Mouse (Mus musculus) heart, embryonic 16.5 days (tissue): ENCODE data around the gene Gm43302. TPM values are rescaled to one million over a fixed set of nuclear protein-coding genes. Genes with fewer than 3 reads are reported as not detected.
A peak's percentile ranks its signal among the peaks of the same experiment; 100 is the strongest.
"Not testable (repeated sequence)": the region's sequence is repeated elsewhere in the genome, so short reads cannot be mapped to it uniquely, and the experiment has no call there.

ENCODE experiments used
- ATAC-seq: fragments of 200-750 bp; cut with Nextera tagmentation; replicated peaks from 2 replicates; pipeline ENCODE4 v1.8.0; 2017; ENCODE audit warnings: moderate number of reproducible peaks; ENCODE audit not compliant: insufficient read depth, low FRiP score; ENCODE audit errors: extremely low read depth
- H3K27ac ChIP-seq: fragments of 300-500 bp; sonication (generic); 2 replicates; pipeline ENCODE4 v1.5.1; 2014; ENCODE audit warnings: mild to moderate bottlenecking, low read length, control low read depth, moderate library complexity
- H3K27me3 ChIP-seq: fragments of 300-500 bp; sonication (generic); 2 replicates; pipeline ENCODE4 v1.6.1; 2014; ENCODE audit warnings: low read length, mixed read lengths; ENCODE audit not compliant: control insufficient read depth, insufficient read depth
- H3K36me3 ChIP-seq: fragments of 300-500 bp; sonication (generic); 2 replicates; pipeline ENCODE4 v1.6.1; 2014; ENCODE audit not compliant: control insufficient read depth, insufficient read depth
- H3K4me1 ChIP-seq: fragments of 300-500 bp; sonication (generic); 2 replicates; pipeline ENCODE4 v1.6.1; 2014; ENCODE audit warnings: low read length, mixed read lengths; ENCODE audit not compliant: control insufficient read depth, insufficient read depth
- H3K4me2 ChIP-seq: fragments of 300-500 bp; sonication (generic); 2 replicates; pipeline ENCODE4 v1.6.1; 2014; ENCODE audit warnings: low read depth, mild to moderate bottlenecking, control low read depth, low read length
- H3K4me3 ChIP-seq: fragments of 300-500 bp; sonication (generic); 2 replicates; pipeline ENCODE4 v1.5.1; 2014; ENCODE audit warnings: mild to moderate bottlenecking, control low read depth, low read length
- H3K9ac ChIP-seq: fragments of 300-500 bp; sonication (generic); 2 replicates; pipeline ENCODE4 v1.6.1; 2014; ENCODE audit warnings: low read length, control low read depth
- H3K9me3 ChIP-seq: fragments of 300-500 bp; sonication (generic); replicated peaks from 2 replicates; pipeline ENCODE4 v1.6.1; 2016; ENCODE audit warnings: low read length; ENCODE audit not compliant: control insufficient read depth
- WGBS: fragments of 180-500 bp; shearing (Covaris S2); extraction: QIAGEN DNeasy Blood & Tissue Kit; methylation state at CpG from one replicate; pipeline ENCODE4 v1.1.7; 2014; 5-methylcytosine and 5-hydroxymethylcytosine counted together
- polyA plus RNA-seq: library from polyadenylated mRNA; unstranded; fragments of >200 nt; fragmentation: Nextera tagmentation; extraction: Ambion mirVana; gene quantifications from 2 replicates; pipeline ENCODE4 v1.2.1, GENCODE M21; 2015

The Gm43302 gene
- polyA plus RNA-seq, 1 experiment from 2014 or later, result not detected

DNA sequence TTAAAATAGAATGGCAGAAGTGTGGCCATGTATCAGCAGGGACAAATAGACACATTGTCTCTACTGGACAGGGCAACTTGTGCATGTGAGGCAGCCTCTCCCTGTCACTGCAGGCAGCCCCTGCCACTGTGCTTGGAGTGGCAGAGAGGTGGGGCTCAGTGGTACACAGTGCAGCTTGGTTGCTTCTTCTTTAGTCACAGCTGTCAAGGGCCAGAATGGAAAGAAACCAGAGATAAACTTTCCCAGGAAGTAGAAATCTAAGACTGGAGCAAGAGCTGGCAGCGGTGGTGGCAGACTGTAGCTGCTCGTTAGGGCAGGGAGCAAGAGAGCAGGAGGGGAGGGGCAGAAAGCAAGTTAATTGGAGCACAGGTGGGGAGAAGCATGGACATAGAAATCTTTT is 8.0 kb upstream of the Gm43302 start:
- H3K27ac ChIP-seq, result peak overlapping the region; percentile 78
- H3K4me3 ChIP-seq, result no peak overlapping the region
- H3K9me3 ChIP-seq, result no peaks in the 10 kb centered on the region
- peak; percentile 97 for ATAC-seq
- H3K36me3 ChIP-seq, result no peaks in the 10 kb centered on the region
- H3K9ac ChIP-seq, result no peak overlapping the region
- no peak overlapping the region for H3K4me2 ChIP-seq
- 14% methylated on average over 2 of the region's 2 CpGs for WGBS
- no peaks in the 10 kb centered on the region for H3K27me3 ChIP-seq
- peaks cover 13% of the 10 kb centered on the region for H3K4me1 ChIP-seq

DNA sequence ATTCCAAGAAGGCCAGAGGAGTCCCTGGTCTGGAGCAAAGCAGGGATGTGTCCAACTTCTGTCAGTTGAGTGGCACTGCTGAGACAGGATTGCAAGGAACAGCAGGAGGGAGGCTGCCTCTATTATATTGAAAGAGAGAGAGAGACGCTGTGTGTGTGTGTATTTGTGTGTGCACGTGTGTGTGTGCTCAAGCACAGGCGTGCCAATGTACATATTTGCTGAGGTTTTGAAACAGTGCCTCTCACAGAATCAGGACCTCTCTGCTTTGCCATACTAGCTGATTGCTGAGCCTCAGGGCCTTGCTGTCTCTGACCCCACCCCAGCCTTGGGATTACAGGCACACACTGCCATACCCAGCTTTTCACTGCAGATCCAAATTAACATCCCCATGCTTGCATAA is 2.3 kb upstream of the Gm43302 start:
- Histone ChIP-seq H3K4me3 (no peak overlapping the region), H3K4me1 (peaks cover 5% of the 10 kb centered on the region; the same call in 1 of the 2 replicates), H3K9me3 (no peaks in the 10 kb centered on the region), H3K4me2 (no peak overlapping the region), H3K27me3 (no peaks in the 10 kb centered on the region), H3K27ac (no peak overlapping the region), H3K9ac (no peak overlapping the region), H3K36me3 (no peaks in the 10 kb centered on the region)
- 83% methylated on average over 3 of the region's 3 CpGs for WGBS
- ATAC-seq, result no peak

DNA sequence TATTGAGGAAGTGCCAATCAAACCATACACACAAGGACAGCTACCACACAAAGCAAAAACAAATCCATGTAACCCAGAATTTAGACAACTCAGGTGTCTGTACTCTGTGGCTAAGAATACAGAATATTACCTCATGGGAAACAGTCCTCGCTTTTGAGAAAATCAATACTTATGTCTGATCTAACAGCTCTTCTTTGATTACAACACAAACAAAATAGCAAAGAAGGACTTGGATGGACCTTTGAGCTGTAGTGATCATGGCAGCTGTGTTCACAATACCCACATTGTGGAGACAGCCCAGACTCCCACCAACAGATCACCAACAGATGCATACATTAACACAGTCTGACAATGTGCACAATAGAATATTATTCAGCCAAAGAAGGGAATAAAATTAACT is 1.0 kb downstream of the Gm43302 start:
- H3K4me3 ChIP-seq, result no peak overlapping the region
- H3K27me3 ChIP-seq, result no peaks in the 10 kb centered on the region
- H3K4me1 ChIP-seq, result peaks cover 5% of the 10 kb centered on the region; the same call in 1 of the 2 replicates
- 91% methylated on average over 1 of the region's 1 CpGs for WGBS
- no peak overlapping the region for H3K4me2 ChIP-seq
- no peak overlapping the region for H3K9ac ChIP-seq
- H3K27ac ChIP-seq, result no peak overlapping the region
- no peaks in the 10 kb centered on the region for H3K9me3 ChIP-seq
- no peak for ATAC-seq
- no peaks in the 10 kb centered on the region for H3K36me3 ChIP-seq

DNA sequence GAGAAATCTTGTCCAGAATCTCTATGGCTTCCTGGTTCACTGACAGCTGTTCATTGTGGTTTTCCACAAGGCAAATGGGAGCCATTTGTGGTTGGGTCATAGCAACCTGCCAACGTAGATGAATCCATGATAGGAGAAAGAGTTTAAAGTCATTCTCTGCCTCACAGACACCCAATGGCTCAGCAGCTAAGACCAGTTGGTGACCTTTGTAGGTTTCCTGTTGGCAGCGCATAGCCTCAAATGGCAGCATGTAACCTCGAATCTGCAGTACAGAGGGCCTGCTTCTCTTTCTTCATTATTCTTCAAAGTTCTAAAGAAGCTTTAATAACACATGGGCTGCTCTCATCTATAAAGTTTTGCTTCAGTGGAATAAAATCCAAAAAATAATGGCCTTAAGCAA is 2.6 kb downstream of the Gm43302 start:
- not testable (repeated sequence) for H3K9ac ChIP-seq, H3K4me2 ChIP-seq, H3K27ac ChIP-seq, H3K4me1 ChIP-seq, H3K36me3 ChIP-seq, ATAC-seq, H3K4me3 ChIP-seq, H3K27me3 ChIP-seq, H3K9me3 ChIP-seq
- 84% methylated on average over 3 of the region's 3 CpGs for WGBS

DNA sequence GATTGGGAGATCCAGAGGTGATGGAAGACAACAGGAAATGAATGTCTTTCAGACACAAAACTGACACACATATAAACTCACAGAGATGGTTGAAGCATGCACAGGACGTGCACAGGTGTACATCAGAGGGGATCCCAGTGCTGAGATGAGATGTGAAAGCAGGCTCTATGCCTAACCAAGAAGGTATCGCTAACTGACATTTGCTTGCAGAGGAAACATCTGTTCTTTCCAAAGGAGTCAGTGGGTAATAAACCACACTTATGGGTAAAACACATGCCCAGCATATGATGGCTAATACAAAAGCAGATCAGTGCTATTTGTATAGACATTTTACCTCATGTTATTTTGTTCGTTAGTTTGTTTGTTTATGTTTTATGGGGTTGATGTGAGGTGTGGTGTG is 32.8 kb downstream of the Gm43302 start:
- not testable (repeated sequence) for H3K9ac ChIP-seq, H3K4me1 ChIP-seq

DNA sequence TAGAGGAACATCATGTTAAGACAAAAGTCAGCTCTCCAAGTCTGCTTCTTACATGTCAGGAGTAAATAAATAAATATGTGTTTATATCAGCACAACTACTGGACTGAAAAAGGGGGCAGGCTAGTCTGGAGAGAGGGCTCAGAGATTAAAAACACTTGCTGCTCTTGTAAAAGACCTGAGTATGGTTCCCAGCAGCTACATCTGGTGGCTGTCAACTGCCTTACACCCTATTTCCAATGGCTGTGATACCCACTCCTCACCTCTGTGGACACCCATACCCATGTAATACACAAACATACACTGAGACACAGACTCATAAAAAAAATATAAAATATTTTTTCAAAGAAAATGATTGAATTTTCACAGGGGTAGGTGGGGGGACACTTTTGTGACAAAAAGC is 41.0 kb downstream of the Gm43302 start:
- Histone ChIP-seq H3K9ac (no peak overlapping the region), H3K4me2 (no peak overlapping the region), H3K27me3 (no peaks in the 10 kb centered on the region), H3K36me3 (no peaks in the 10 kb centered on the region), H3K9me3 (no peaks in the 10 kb centered on the region), H3K4me3 (no peak overlapping the region), H3K27ac (no peak overlapping the region), H3K4me1 (no peaks in the 10 kb centered on the region)
- 0 out of 2 replicates have a peak, but pooled peaks have one; percentile 18 for ATAC-seq

More for the DNA sequence above, 32.8 kb downstream of the Gm43302 start:
- H3K36me3 ChIP-seq, H3K27ac ChIP-seq, H3K27me3 ChIP-seq, H3K9me3 ChIP-seq, H3K4me3 ChIP-seq, H3K4me2 ChIP-seq: not testable (repeated sequence)
- WGBS, result no CpG with 5 or more reads among the region's 3 CpGs
- peak; percentile 49; the same call in 1 of the 2 replicates for ATAC-seq

DNA sequence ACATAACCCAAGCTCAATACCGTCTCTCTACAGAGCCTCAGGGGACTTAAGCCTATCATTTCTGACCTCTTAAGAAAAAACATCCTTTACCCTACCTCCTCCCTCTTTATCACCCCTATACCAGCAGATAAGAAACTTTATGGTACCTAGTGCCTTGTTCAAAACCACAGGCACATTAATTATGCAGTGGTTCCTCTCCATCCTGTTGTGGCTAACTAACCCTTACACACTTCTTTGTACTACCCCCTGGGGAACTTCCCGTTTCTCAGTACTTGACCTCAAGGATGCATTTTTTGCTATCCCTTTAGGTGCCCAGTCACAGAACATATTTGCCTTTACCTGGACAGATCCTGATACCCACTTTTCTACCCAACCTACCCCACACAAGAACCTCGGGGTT is 48.8 kb downstream of the Gm43302 start:
- H3K27me3 ChIP-seq, H3K4me2 ChIP-seq, H3K4me1 ChIP-seq, H3K27ac ChIP-seq, H3K9ac ChIP-seq, ATAC-seq, H3K36me3 ChIP-seq, H3K9me3 ChIP-seq, H3K4me3 ChIP-seq: not testable (repeated sequence)
- WGBS, result 75% methylated on average over 3 of the region's 3 CpGs

DNA sequence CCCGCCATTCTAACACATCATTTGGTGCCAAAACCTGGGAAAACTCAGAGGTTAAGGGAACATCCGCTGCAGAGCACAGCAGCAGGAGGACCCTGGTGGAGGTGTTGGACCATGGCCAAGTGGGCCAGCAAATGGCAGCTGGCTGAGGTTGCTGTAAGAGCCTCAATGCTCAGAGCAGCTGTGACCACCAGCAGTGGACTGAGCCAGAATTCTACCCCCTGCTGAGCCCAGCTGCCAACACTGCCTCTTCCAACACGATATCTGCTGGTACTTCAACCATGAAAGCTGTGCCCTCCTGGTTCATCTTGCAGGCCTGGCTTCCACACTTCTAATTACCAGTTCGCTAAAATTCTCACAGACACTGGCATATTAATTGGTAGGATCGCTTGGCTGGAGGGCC is 52.5 kb downstream of the Gm43302 start:
- H3K9me3 ChIP-seq, H3K9ac ChIP-seq, H3K4me2 ChIP-seq, H3K27ac ChIP-seq, H3K27me3 ChIP-seq, H3K4me3 ChIP-seq, ATAC-seq, H3K4me1 ChIP-seq, H3K36me3 ChIP-seq: not testable (repeated sequence)
- WGBS, result 79% methylated on average over 5 of the region's 5 CpGs

DNA sequence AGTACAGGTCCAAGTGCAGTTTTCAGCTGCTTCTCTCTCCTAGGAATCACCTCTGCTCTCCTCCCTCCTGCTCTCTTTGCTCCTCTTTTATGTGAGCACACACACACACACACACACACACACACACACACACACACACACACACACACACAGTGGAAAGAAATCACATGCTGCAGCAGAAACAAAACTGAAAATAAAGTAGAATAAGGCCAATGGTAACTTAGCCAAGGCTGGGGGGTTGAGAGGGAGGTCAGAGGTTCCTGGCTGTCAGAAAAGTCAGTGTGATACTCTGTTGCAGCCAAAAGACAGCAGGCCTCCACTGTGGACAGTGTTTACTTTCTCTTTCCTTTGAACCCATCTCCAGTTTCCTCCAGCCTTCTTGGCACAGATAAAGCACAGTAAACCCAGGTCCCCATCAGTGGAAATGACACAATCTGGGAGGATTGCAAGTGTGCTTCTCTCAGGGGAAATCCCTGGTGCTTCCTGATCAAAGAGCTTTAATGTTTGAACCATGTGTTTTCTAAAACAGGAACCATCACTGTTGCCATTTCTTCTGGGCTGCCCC is 53.9 kb downstream of the Gm43302 start, which contains the start of gene Gbp10:
Gbp10 (minus strand) TSS at position 51 of the 565 bp plus-strand sequence.
- H3K4me1 ChIP-seq, H3K27me3 ChIP-seq, H3K9me3 ChIP-seq, H3K9ac ChIP-seq, H3K4me3 ChIP-seq, H3K27ac ChIP-seq, H3K36me3 ChIP-seq, H3K4me2 ChIP-seq: not testable (repeated sequence)
- peak; percentile 60; the same call in 1 of the 2 replicates for ATAC-seq
